Mouse (Mus musculus) forebrain, embryonic 11.5 days (tissue): ENCODE measurements around the gene Setd1a. TPM values are rescaled to one million over a fixed set of nuclear protein-coding genes. Genes with fewer than 3 reads are reported as not detected.
"Not testable (repeated sequence)": the region's sequence is repeated elsewhere in the genome, so short reads cannot be mapped to it uniquely, and the experiment has no call there.

Experiments used
- ATAC-seq: fragments of 200-750 bp; cut with Nextera tagmentation; replicated peaks from 2 replicates; pipeline ENCODE4 v1.8.0; 2017; ENCODE audit warnings: moderate TSS enrichment; ENCODE audit not compliant: low FRiP score
- DNase-seq: peaks from one replicate; pipeline ENCODE4 v3.0.0-alpha.2; 2017; ENCODE audit warnings: low spot score
- H3K27ac ChIP-seq: fragments of 300-500 bp; sonication (generic); 2 replicates; pipeline ENCODE4 v1.5.1; 2014; ENCODE audit warnings: low read depth, low read length
- H3K27me3 ChIP-seq: fragments of 300-500 bp; sonication (generic); 2 replicates; pipeline ENCODE4 v1.6.1; 2014; ENCODE audit warnings: mild to moderate bottlenecking, low read length, mixed read lengths; ENCODE audit not compliant: control insufficient read depth, insufficient read depth
- H3K36me3 ChIP-seq: fragments of 300-500 bp; sonication (generic); 2 replicates; pipeline ENCODE4 v1.6.1; 2014; ENCODE audit warnings: mild to moderate bottlenecking, low read length, moderate library complexity, mixed read lengths; ENCODE audit not compliant: control insufficient read depth, insufficient read depth
- H3K4me1 ChIP-seq: fragments of 300-500 bp; sonication (generic); replicated peaks from 2 replicates; pipeline ENCODE4 v1.6.1; 2014; ENCODE audit warnings: low read length, mixed read lengths; ENCODE audit not compliant: control insufficient read depth, insufficient read depth
- H3K4me2 ChIP-seq: fragments of 300-500 bp; sonication (generic); 2 replicates; pipeline ENCODE4 v1.6.1; 2014; ENCODE audit warnings: low read depth, mild to moderate bottlenecking, low read length, moderate library complexity, mixed read lengths; ENCODE audit not compliant: severe bottlenecking
- H3K4me3 ChIP-seq: fragments of 300-500 bp; sonication (generic); 2 replicates; pipeline ENCODE4 v1.5.1; 2014; ENCODE audit warnings: low read depth, low read length
- H3K9ac ChIP-seq: fragments of 300-500 bp; sonication (generic); 2 replicates; pipeline ENCODE4 v1.6.1; 2014; ENCODE audit warnings: low read length
- H3K9me3 ChIP-seq: fragments of 300-500 bp; sonication (generic); 2 replicates; pipeline ENCODE4 v1.6.1; 2016; ENCODE audit warnings: low read length, mixed read lengths; ENCODE audit not compliant: control insufficient read depth
- WGBS: fragments of 180-500 bp; shearing (Covaris S2); extraction: QIAGEN DNeasy Blood & Tissue Kit; methylation state at CpG from one replicate; pipeline ENCODE4 v1.1.7; 2014; 5-methylcytosine and 5-hydroxymethylcytosine counted together
- polyA plus RNA-seq: library from polyadenylated mRNA; unstranded; fragments of >200 nt; fragmentation: Nextera tagmentation; extraction: Ambion mirVana; gene quantifications from 2 replicates; pipeline ENCODE4 v1.2.1, GENCODE M21; 2014

The Setd1a gene
- polyA plus RNA-seq, result 28.8 and 30.7 TPM in 2 replicates

DNA sequence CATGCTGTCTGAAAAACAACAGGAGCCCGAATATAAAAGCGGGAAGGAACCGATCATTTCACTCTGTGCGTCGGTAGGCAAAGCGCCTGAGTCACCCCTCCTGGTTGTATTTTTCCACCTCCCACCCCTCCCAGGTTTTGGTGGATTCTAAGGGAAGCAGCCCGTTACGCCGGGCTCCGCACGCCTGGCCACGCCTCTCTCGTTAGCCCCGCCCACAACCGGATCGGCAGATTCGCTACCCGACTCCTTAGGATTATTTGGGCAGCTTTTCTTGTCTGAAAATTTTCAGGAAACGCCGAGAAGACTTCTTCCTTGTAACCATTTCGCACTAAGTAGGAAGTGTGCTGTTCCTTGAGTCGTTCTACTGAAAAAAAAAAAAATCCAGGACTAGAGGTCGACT, at the start of gene Setd1a:
Setd1a (plus strand) TSS at position 245 of the 400 bp plus-strand sequence.
- Histone ChIP-seq H3K27me3 (no peaks in the 10 kb centered on the region), H3K27ac (peak within 1 kb of the TSS; percentile 94), H3K36me3 (no peaks in the 10 kb centered on the region; the same call in 1 of the 2 replicates), H3K4me3 (peak within 1 kb of the TSS; percentile 97), H3K9me3 (no peaks in the 10 kb centered on the region), H3K4me2 (peak within 1 kb of the TSS; percentile 85), H3K4me1 (peaks cover 7% of the 10 kb centered on the region), H3K9ac (peak within 1 kb of the TSS; percentile 95)
- ATAC-seq (peak; percentile 73), DNase-seq (peak; percentile 91)
- WGBS, result under 1% methylated on average over 23 of the region's 23 CpGs

DNA sequence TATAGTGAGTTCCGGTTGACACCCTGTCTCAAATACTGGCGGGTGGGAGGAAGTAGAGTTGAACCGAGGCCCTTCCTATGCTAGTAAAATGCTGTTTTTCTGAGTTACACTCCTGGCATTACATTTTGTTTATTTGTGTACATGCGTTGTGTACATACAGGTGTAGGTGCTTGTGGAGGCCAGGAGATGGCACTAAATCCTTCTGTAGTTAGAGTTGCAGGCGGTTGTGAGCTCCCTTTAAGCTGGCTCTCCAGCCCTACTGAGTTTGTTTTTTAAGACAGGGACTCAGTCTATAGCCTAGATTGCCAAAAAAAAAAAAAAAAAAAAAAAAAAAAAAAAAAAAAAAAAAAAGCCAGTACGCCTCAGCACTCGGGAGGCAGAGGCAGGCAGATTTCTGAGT, 48.6 kb upstream of the Setd1a start:
- H3K4me1 ChIP-seq, result no peaks in the 10 kb centered on the region
- H3K4me3 ChIP-seq, result no peak overlapping the region
- 92% methylated on average over 7 of the region's 7 CpGs for whole genome bisulfite sequencing
- H3K27ac ChIP-seq, result no peak overlapping the region
- H3K36me3 ChIP-seq, result no peaks in the 10 kb centered on the region
- no peaks in the 10 kb centered on the region for H3K9me3 ChIP-seq
- H3K4me2 ChIP-seq, result no peak overlapping the region
- ATAC-seq (no peak), DNase-seq (no peak)
- no peak overlapping the region for H3K9ac ChIP-seq
- H3K27me3 ChIP-seq, result no peaks in the 10 kb centered on the region

DNA sequence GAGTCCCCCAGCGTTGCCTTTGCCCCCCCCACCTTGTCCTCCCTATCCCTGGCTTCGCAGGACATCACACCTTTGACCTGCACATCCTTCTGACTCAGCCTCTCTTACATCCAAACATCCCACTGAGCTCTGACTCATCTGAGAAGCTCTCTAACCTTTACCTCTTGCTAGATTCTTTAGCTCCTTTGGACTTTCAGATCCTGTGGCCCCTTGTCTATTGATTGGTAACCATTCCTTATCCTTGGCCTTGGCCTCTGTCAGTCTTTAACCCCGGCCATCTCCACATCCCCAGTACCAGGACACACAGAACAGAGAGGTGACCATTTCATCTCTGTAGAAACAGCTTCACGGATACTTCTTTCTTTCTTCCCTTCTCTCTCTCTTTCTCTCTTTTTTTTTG, 46.3 kb upstream of the Setd1a start:
- Histone ChIP-seq H3K9ac (no peak overlapping the region), H3K9me3 (no peaks in the 10 kb centered on the region), H3K4me2 (no peak overlapping the region), H3K27me3 (no peaks in the 10 kb centered on the region), H3K4me1 (no peaks in the 10 kb centered on the region), H3K27ac (no peak overlapping the region), H3K36me3 (no peaks in the 10 kb centered on the region), H3K4me3 (no peak overlapping the region)
- 75% methylated on average over 4 of the region's 4 CpGs for WGBS
- ATAC-seq, result no peak
- DNase-seq, result no peak

DNA sequence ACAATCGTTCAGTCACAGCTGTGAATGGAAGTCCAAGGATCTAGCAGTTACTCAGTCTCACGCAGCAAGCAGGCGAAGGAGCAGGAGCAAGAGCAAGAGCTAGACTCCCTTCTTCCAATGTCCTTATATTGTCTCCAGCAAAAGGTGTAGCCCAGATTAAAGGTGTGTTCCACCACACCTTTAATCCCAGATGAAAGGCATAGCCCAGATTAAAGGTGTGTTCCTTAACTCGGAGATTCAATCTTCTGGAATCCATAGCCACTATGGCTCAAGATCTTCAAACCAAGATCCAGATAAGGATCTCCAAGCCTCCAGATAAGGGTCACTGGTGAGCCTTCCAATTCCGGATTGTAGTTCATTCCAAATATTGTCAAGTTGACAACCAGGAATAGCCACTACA, 44.4 kb upstream of the Setd1a start, which contains the start of gene Ctf2:
Ctf2 (minus strand) TSS at position 101 of the 400 bp plus-strand sequence.
- not testable (repeated sequence) for H3K4me2 ChIP-seq, ATAC-seq, H3K4me3 ChIP-seq, H3K9ac ChIP-seq, H3K36me3 ChIP-seq, H3K27me3 ChIP-seq, H3K9me3 ChIP-seq, DNase-seq, H3K4me1 ChIP-seq, H3K27ac ChIP-seq
- WGBS, result no CpG with 5 or more reads among the region's 5 CpGs

DNA sequence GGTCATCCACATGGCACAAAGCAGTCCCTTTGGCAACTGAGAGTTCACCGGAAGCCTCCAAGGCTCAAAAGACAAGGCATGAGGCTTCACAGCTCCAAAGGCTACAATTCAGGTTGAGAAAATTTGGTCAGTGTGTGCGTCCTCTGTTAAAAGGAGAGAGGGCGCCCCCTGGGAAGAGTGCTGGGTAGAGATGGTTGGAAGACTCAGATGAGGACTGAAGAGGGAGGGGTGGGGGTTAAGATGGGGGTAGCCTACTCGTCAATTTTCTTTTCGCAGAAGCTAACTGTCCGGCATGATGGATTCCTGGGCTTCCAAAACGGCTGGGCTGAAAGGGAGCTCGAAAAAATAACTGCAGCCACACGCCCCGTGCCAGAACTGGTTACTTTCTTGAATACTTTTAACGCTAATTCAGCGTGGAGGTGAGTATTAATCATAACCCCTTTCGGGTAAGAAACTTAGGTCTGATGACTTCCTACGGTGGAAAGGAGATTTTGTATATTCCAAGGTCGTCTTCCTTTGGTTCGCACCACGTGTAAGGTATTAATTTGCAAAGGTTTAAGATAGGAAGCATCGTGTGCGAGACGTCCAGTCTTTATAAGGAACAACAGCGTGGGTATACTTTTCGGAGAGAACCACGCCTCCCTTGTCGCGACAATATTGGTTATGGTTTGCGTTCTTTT, 32.0 kb upstream of the Setd1a start, which contains the start of gene Fbxl19:
Fbxl19 (plus strand) TSS at position 178 of the 680 bp plus-strand sequence.
- 1% methylated on average over 26 of the region's 26 CpGs for WGBS
- Histone ChIP-seq H3K27ac (peak within 1 kb of the TSS; percentile 90), H3K4me3 (peak within 1 kb of the TSS; percentile 88), H3K4me1 (no peaks in the 10 kb centered on the region; the same call in 1 of the 2 replicates), H3K27me3 (no peaks in the 10 kb centered on the region), H3K36me3 (no peaks in the 10 kb centered on the region; the same call in 1 of the 2 replicates), H3K9me3 (no peaks in the 10 kb centered on the region), H3K4me2 (peak within 1 kb of the TSS; percentile 82), H3K9ac (peak within 1 kb of the TSS; percentile 89)
- ATAC-seq (no peak), DNase-seq (peak; percentile 82)

DNA sequence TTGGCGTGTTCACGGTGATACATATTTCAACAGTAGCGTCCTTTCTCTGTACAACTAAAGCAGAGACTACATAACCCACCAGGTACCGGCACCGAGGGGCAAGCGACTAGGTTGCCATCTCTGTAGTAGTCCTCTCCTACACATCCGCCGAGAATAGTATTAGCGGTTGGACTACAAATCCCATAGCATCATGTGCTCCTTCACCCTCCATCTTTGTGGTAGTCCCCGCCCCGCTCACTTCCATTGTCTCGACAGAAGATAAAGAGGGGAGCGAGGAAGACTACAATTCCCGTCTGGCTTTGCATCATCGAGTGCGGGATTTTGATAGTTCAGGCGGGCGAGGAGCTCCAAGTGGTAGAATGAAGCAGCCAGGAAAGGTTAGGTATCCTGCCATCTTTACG, 31.2 kb upstream of the Setd1a start:
- peak overlapping the region; percentile 90 for H3K27ac ChIP-seq
- DNase-seq (peak; percentile 93), ATAC-seq (peak; percentile 80)
- H3K9ac ChIP-seq, result peak overlapping the region; percentile 89
- no peaks in the 10 kb centered on the region; the same call in 1 of the 2 replicates for H3K36me3 ChIP-seq
- under 1% methylated on average over 19 of the region's 19 CpGs for WGBS
- no peaks in the 10 kb centered on the region for H3K27me3 ChIP-seq
- no peaks in the 10 kb centered on the region; the same call in 1 of the 2 replicates for H3K4me1 ChIP-seq
- H3K4me3 ChIP-seq, result peak overlapping the region; percentile 88
- peak overlapping the region; percentile 82 for H3K4me2 ChIP-seq
- no peaks in the 10 kb centered on the region for H3K9me3 ChIP-seq

DNA sequence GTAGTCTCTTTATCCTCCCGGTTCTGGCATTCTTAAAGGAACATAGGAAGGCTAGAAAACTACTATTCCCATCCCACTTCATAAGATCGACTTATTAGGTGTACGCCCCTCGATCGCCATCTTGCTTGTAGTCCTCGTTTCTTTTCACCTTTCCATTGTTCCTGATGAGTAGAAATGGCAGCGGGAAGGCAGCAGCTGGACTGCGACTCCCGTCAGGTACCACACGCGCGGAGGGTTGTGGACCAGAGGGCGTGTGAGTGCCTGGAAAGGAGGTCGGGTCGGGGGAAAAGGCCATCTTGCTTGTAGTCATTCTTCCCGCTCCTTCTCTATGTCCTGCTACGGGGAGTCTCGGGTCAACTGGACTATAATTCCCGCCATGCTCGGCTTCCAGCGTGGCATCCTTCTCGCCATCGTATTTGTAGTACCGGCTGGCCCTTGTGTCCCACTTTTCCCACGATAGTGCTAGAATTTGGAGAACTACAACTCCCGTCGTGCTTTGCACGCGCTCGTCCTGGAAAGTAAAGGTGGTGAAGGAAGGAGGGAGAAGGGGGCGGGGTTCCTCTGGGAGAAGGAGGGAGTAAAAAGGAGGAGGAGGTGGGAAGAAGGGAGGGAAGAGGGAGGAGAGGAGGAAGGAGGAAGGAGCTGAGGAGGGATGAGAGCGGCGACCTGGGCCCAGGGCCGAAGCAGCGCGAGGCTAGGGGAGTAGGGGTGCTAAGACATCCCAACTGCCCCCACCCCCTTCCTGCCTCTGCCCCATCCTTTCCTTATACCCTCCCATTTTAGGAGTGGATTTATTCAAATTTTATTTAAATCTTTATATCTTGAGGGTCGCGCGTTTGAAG, 30.6 kb upstream of the Setd1a start:
- DNase-seq, result peak; percentile 95

More for the DNA sequence above, 30.6 kb upstream of the Setd1a start:
- Histone ChIP-seq H3K36me3 (peaks cover 3% of the 10 kb centered on the region; the same call in 1 of the 2 replicates), H3K4me2 (peak overlapping the region; percentile 82), H3K9me3 (no peaks in the 10 kb centered on the region), H3K4me3 (peak overlapping the region; percentile 88), H3K9ac (peak overlapping the region; percentile 89), H3K4me1 (no peaks in the 10 kb centered on the region; the same call in 1 of the 2 replicates), H3K27me3 (no peaks in the 10 kb centered on the region), H3K27ac (peak overlapping the region; percentile 90)
- peak; percentile 85 for ATAC-seq
- under 1% methylated on average over 36 of the region's 39 CpGs for WGBS
